Mouse (Mus musculus) forebrain, embryonic 10.5 days (tissue): ENCODE data around the gene Zfp382. TPM values are rescaled to one million over a fixed set of nuclear protein-coding genes. Genes with fewer than 3 reads are reported as not detected.
A peak's percentile ranks its signal among the peaks of the same experiment; 100 is the strongest.
"Not testable (repeated sequence)": the region's sequence is repeated elsewhere in the genome, so short reads cannot be mapped to it uniquely, and the experiment has no call there.

ENCODE experiments used
- DNase-seq: peaks from one replicate; pipeline ENCODE4 v3.0.0-alpha.2; 2017; ENCODE audit warnings: low spot score; ENCODE audit errors: extremely low spot score
- H3K27ac ChIP-seq: fragments of 300-500 bp; sonication (generic); 2 replicates; pipeline ENCODE4 v1.5.1; 2016; ENCODE audit warnings: mild to moderate bottlenecking
- H3K27me3 ChIP-seq: fragments of 300-500 bp; sonication (generic); 2 replicates; pipeline ENCODE4 v1.6.1; 2016; ENCODE audit warnings: mild to moderate bottlenecking; ENCODE audit not compliant: poor library complexity, severe bottlenecking
- H3K36me3 ChIP-seq: fragments of 300-500 bp; sonication (generic); replicated peaks from 2 replicates; pipeline ENCODE4 v1.6.1; 2016; ENCODE audit warnings: mild to moderate bottlenecking, moderate library complexity
- H3K4me1 ChIP-seq: fragments of 300-500 bp; sonication (generic); 2 replicates; pipeline ENCODE4 v1.6.1; 2016
- H3K4me3 ChIP-seq: fragments of 300-500 bp; sonication (generic); 2 replicates; pipeline ENCODE4 v1.5.1; 2016; ENCODE audit warnings: mild to moderate bottlenecking, moderate library complexity
- H3K9me3 ChIP-seq: fragments of 300-500 bp; sonication (generic); 2 replicates; pipeline ENCODE4 v1.6.1; 2016; ENCODE audit warnings: mild to moderate bottlenecking, moderate library complexity
- WGBS: fragments of 180-500 bp; shearing (Covaris S2); methylation state at CpG from one replicate; pipeline ENCODE4 v1.1.7; 2016; 5-methylcytosine and 5-hydroxymethylcytosine counted together
- polyA plus RNA-seq: library from polyadenylated mRNA; unstranded; fragments of >200 nt; fragmentation: Nextera tagmentation; extraction: Ambion mirVana; gene quantifications from 2 replicates; pipeline ENCODE4 v1.2.1, GENCODE M21; 2016

Zfp382 gene
- polyA plus RNA-seq, 1 experiment from 2014 or later = 11.5 TPM

GRCm38 (mm10) chr7:30099297-30099696 is 22.4 kb upstream of the Zfp382 start:
- Histone ChIP-seq H3K36me3 (peaks cover 73% of the 10 kb centered on the region), H3K27me3 (no peaks in the 10 kb centered on the region), H3K9me3 (peaks cover 30% of the 10 kb centered on the region), H3K4me1 (peaks cover 16% of the 10 kb centered on the region), H3K27ac (no peak overlapping the region), H3K4me3 (no peak overlapping the region)
- WGBS = 96% methylated on average over 13 of the region's 13 CpGs
- no peak for DNase-seq

- H3K27me3 ChIP-seq = no peaks in the 10 kb centered on the region
- 93% methylated on average over 5 of the region's 5 CpGs for WGBS
- peaks cover 2% of the 10 kb centered on the region for H3K4me1 ChIP-seq
- no peak for DNase-seq
- H3K27ac ChIP-seq = no peak overlapping the region
- peaks cover 38% of the 10 kb centered on the region for H3K9me3 ChIP-seq
- H3K4me3 ChIP-seq = no peak overlapping the region
- H3K36me3 ChIP-seq = no peaks in the 10 kb centered on the region; the same call in 1 of the 2 replicates
Observed at GRCm38 (mm10) chr7:30116076-30116475, 5.7 kb upstream of the Zfp382 start.

- H3K4me3 ChIP-seq, DNase-seq, H3K36me3 ChIP-seq, H3K27me3 ChIP-seq, H3K27ac ChIP-seq: not testable (repeated sequence)
- 94% methylated on average over 12 of the region's 12 CpGs for WGBS
- peaks cover 38% of the 10 kb centered on the region for H3K9me3 ChIP-seq
- H3K4me1 ChIP-seq = peaks cover 16% of the 10 kb centered on the region
Observed at GRCm38 (mm10) chr7:30117935-30118334, 3.8 kb upstream of the Zfp382 start.

- DNase-seq = no peak
- Histone ChIP-seq H3K27ac (peak overlapping the region; percentile 89), H3K27me3 (no peaks in the 10 kb centered on the region), H3K4me1 (peaks cover 18% of the 10 kb centered on the region), H3K4me3 (peak overlapping the region; percentile 61), H3K36me3 (peaks cover 19% of the 10 kb centered on the region), H3K9me3 (peaks cover 10% of the 10 kb centered on the region)
- 12% methylated on average over 15 of the region's 15 CpGs for WGBS
Observed at GRCm38 (mm10) chr7:30122188-30122530, 417 bp downstream of the Zfp382 start.

GRCm38 (mm10) chr7:30129900-30130299 is 8.2 kb downstream of the Zfp382 start:
- no peak overlapping the region for H3K4me3 ChIP-seq
- peaks cover 14% of the 10 kb centered on the region for H3K9me3 ChIP-seq
- no peaks in the 10 kb centered on the region for H3K27me3 ChIP-seq
- H3K4me1 ChIP-seq = no peaks in the 10 kb centered on the region
- no peak for DNase-seq
- H3K27ac ChIP-seq = no peak overlapping the region
- H3K36me3 ChIP-seq = peaks cover 90% of the 10 kb centered on the region
- WGBS = 95% methylated on average over 8 of the region's 8 CpGs

GRCm38 (mm10) chr7:30132396-30132795 is 10.7 kb downstream of the Zfp382 start:
- 100% methylated on average over 4 of the region's 4 CpGs for WGBS
- H3K27me3 ChIP-seq = no peaks in the 10 kb centered on the region
- H3K4me1 ChIP-seq = no peaks in the 10 kb centered on the region
- no peak overlapping the region for H3K4me3 ChIP-seq
- peaks cover 14% of the 10 kb centered on the region for H3K9me3 ChIP-seq
- DNase-seq = no peak
- H3K36me3 ChIP-seq = peaks cover 90% of the 10 kb centered on the region
- H3K27ac ChIP-seq = no peak overlapping the region

GRCm38 (mm10) chr7:30136826-30137225 is 15.1 kb downstream of the Zfp382 start:
- Histone ChIP-seq H3K4me3 (no peak overlapping the region), H3K27me3 (no peaks in the 10 kb centered on the region), H3K36me3 (peaks cover 84% of the 10 kb centered on the region), H3K9me3 (peaks cover 14% of the 10 kb centered on the region), H3K27ac (no peak overlapping the region), H3K4me1 (no peaks in the 10 kb centered on the region)
- DNase-seq = no peak
- WGBS = 92% methylated on average over 10 of the region's 10 CpGs

- H3K27ac ChIP-seq = peak overlapping the region; percentile 91
- 15% methylated on average over 8 of the region's 8 CpGs for WGBS
- H3K4me3 ChIP-seq = peak overlapping the region; percentile 67
- peaks cover 57% of the 10 kb centered on the region for H3K36me3 ChIP-seq
- peaks cover 31% of the 10 kb centered on the region for H3K9me3 ChIP-seq
- H3K27me3 ChIP-seq = no peaks in the 10 kb centered on the region
- DNase-seq = no peak
- peaks cover 10% of the 10 kb centered on the region for H3K4me1 ChIP-seq
Observed at GRCm38 (mm10) chr7:30143170-30143554, 21.4 kb downstream of the Zfp382 start.

GRCm38 (mm10) chr7:30143555-30144209 is 21.9 kb downstream of the Zfp382 start:
- Histone ChIP-seq H3K4me1 (peaks cover 10% of the 10 kb centered on the region), H3K4me3 (peak overlapping the region; percentile 67), H3K36me3 (peaks cover 58% of the 10 kb centered on the region), H3K9me3 (peaks cover 37% of the 10 kb centered on the region), H3K27me3 (no peaks in the 10 kb centered on the region), H3K27ac (peak overlapping the region; percentile 91)
- WGBS = 2% methylated on average over 35 of the region's 35 CpGs
- DNase-seq = peak; percentile 92

- Histone ChIP-seq H3K27ac (no peak overlapping the region), H3K4me3 (no peak overlapping the region), H3K9me3 (peaks cover 70% of the 10 kb centered on the region), H3K4me1 (peaks cover 10% of the 10 kb centered on the region), H3K36me3 (peaks cover 71% of the 10 kb centered on the region), H3K27me3 (no peaks in the 10 kb centered on the region)
- no peak for DNase-seq
- WGBS = 96% methylated on average over 5 of the region's 5 CpGs
Observed at GRCm38 (mm10) chr7:30147011-30147410, 25.3 kb downstream of the Zfp382 start.

GRCm38 (mm10) chr7:30154040-30154439 is 32.3 kb downstream of the Zfp382 start:
- no peaks in the 10 kb centered on the region for H3K4me1 ChIP-seq
- no peak overlapping the region for H3K27ac ChIP-seq
- H3K36me3 ChIP-seq = peaks cover 99% of the 10 kb centered on the region
- no peak overlapping the region for H3K4me3 ChIP-seq
- 84% methylated on average over 1 of the region's 1 CpGs for WGBS
- no peaks in the 10 kb centered on the region for H3K27me3 ChIP-seq
- peaks cover 100% of the 10 kb centered on the region for H3K9me3 ChIP-seq
- DNase-seq = no peak

- WGBS = 97% methylated on average over 3 of the region's 3 CpGs
- H3K4me1 ChIP-seq = no peaks in the 10 kb centered on the region
- peaks cover 99% of the 10 kb centered on the region for H3K36me3 ChIP-seq
- no peaks in the 10 kb centered on the region for H3K27me3 ChIP-seq
- DNase-seq = no peak
- no peak overlapping the region for H3K27ac ChIP-seq
- H3K9me3 ChIP-seq = peaks cover 100% of the 10 kb centered on the region
- no peak overlapping the region for H3K4me3 ChIP-seq
Observed at GRCm38 (mm10) chr7:30155507-30155906, 33.8 kb downstream of the Zfp382 start.

GRCm38 (mm10) chr7:30163113-30163512 is 41.4 kb downstream of the Zfp382 start:
- H3K4me3 ChIP-seq = no peak overlapping the region
- no peaks in the 10 kb centered on the region for H3K27me3 ChIP-seq
- H3K4me1 ChIP-seq = no peaks in the 10 kb centered on the region
- peaks cover 100% of the 10 kb centered on the region for H3K36me3 ChIP-seq
- no peak overlapping the region for H3K27ac ChIP-seq
- no peak for DNase-seq
- 97% methylated on average over 5 of the region's 5 CpGs for WGBS
- peaks cover 100% of the 10 kb centered on the region for H3K9me3 ChIP-seq

GRCm38 (mm10) chr7:30164745-30165144 is 43.0 kb downstream of the Zfp382 start:
- H3K4me1 ChIP-seq = no peaks in the 10 kb centered on the region
- 97% methylated on average over 2 of the region's 2 CpGs for WGBS
- H3K36me3 ChIP-seq = peaks cover 87% of the 10 kb centered on the region
- H3K9me3 ChIP-seq = peaks cover 88% of the 10 kb centered on the region
- no peak for DNase-seq
- no peak overlapping the region; the same call in 1 of the 2 replicates for H3K4me3 ChIP-seq
- H3K27ac ChIP-seq = no peak overlapping the region
- no peaks in the 10 kb centered on the region for H3K27me3 ChIP-seq
